Mouse (Mus musculus): ENCODE measurements around the gene Ltbr.

GRCm38 (mm10) chr6:125266091-125266490 is 47.6 kb downstream of the Ltbr start:
- no peak for TF ChIP-seq CTCF (IDR thresholded peaks at IDR 0.05; ENCODE audit: control insufficient read depth, insufficient read depth, insufficient replicate concordance, low read depth, low read length)
- TF ChIP-seq POLR2A (IDR thresholded peaks at IDR 0.05; ENCODE audit: control insufficient read depth, low read depth, low read length): no peak
